Mouse (Mus musculus): Measurements from ENCODE around the gene Sigmar1.
"Not testable (repeated sequence)": the region's sequence is repeated elsewhere in the genome, so short reads cannot be mapped to it uniquely, and the experiment has no call there.

- TF ChIP-seq ZNF384 (IDR thresholded peaks at IDR 0.05; ENCODE audit: low read depth, low read length); EP300 (IDR thresholded peaks at IDR 0.05; ENCODE audit: low read length); USF1 (IDR thresholded peaks at IDR 0.05; ENCODE audit: low read depth, low read length); ZC3H11A (IDR thresholded peaks at IDR 0.05; ENCODE audit: low read depth, low read length); CTCF (conservative IDR thresholded peaks at IDR 0.05 in 1 of 2, IDR thresholded peaks at IDR 0.05 in 1 of 2; ENCODE audit: low read depth in 2 of 2, low read length in 2 of 2); UBTF (IDR thresholded peaks at IDR 0.05; ENCODE audit: low read depth, low read length): not testable (repeated sequence)
Measured at GRCm38 (mm10) chr4:41693511-41693910, 62.4 kb downstream of the Sigmar1 start.

Measured in CH12.LX (cell line).